Mouse (Mus musculus) liver, embryonic 14.5 days (tissue): ENCODE data around the gene Upp2. TPM values are rescaled to one million over a fixed set of nuclear protein-coding genes. Genes with fewer than 3 reads are reported as not detected.

ENCODE experiments used
- ATAC-seq: fragments of 200-750 bp; cut with Nextera tagmentation; 2 replicates; pipeline ENCODE4 v1.8.0; 2017; ENCODE audit warnings: moderate number of reproducible peaks, mild to moderate bottlenecking, moderate library complexity; ENCODE audit not compliant: insufficient read depth
- DNase-seq, 3 experiments: peaks; one replicate each; pipeline ENCODE4 v3.0.0-alpha.2; 2012 to 2013; ENCODE audit warnings: low read depth in 3 of 3, low spot score in 3 of 3
- H3K27ac ChIP-seq: fragments of 300-500 bp; sonication (generic); 2 replicates; pipeline ENCODE4 v1.5.1; 2014; ENCODE audit warnings: moderate library complexity, mild to moderate bottlenecking, control low read depth, inconsistent platforms
- H3K27me3 ChIP-seq: fragments of 300-500 bp; sonication (generic); 2 replicates; pipeline ENCODE4 v1.6.1; 2014; ENCODE audit warnings: mild to moderate bottlenecking, low read length, moderate library complexity; ENCODE audit not compliant: control insufficient read depth, insufficient read depth
- H3K36me3 ChIP-seq: fragments of 300-500 bp; sonication (generic); replicated peaks from 2 replicates; pipeline ENCODE4 v1.6.1; 2014; ENCODE audit warnings: low read depth; ENCODE audit not compliant: control insufficient read depth, insufficient read depth
- H3K4me1 ChIP-seq, 2 experiments: fragments of 200-500 bp in 1 of 2; fragments of 300-500 bp in 1 of 2; sonication (generic) in 1 of 2; replicated peaks; 2 replicates each; pipeline ENCODE4 v1.6.1; 2012 to 2014; ENCODE audit warnings: antibody characterized with exemption in 1 of 2, inconsistent platforms in 1 of 2, low read length in 1 of 2; ENCODE audit not compliant: control insufficient read depth in 2 of 2, insufficient read depth in 2 of 2
- H3K4me2 ChIP-seq: fragments of 300-500 bp; sonication (generic); 2 replicates; pipeline ENCODE4 v1.6.1; 2014; ENCODE audit warnings: low read depth, mild to moderate bottlenecking, control low read depth, moderate library complexity
- H3K4me3 ChIP-seq, 2 experiments: fragments of 200-500 bp in 1 of 2; fragments of 300-500 bp in 1 of 2; sonication (generic) in 1 of 2; 2 replicates each; pipeline ENCODE4 v1.5.1; 2012 to 2014; ENCODE audit warnings: low read depth in 2 of 2, low read length in 2 of 2, mild to moderate bottlenecking in 2 of 2, control low read depth in 1 of 2, inconsistent platforms in 1 of 2, moderate library complexity in 1 of 2; ENCODE audit not compliant: insufficient read depth in 1 of 2
- H3K9ac ChIP-seq: fragments of 300-500 bp; sonication (generic); replicated peaks from 2 replicates; pipeline ENCODE4 v1.6.1; 2014; ENCODE audit warnings: mild to moderate bottlenecking, control low read depth, moderate library complexity
- H3K9me3 ChIP-seq: fragments of 300-500 bp; sonication (generic); 2 replicates; pipeline ENCODE4 v1.6.1; 2016; ENCODE audit warnings: low read length, mixed read lengths; ENCODE audit not compliant: control insufficient read depth
- CTCF ChIP-seq: IDR thresholded peaks from 2 replicates; pipeline ENCODE4 v1.5.1; 2016; ENCODE audit warnings: antibody characterized with exemption, low read depth, control low read depth
- EP300 ChIP-seq: IDR thresholded peaks from 2 replicates; pipeline ENCODE4 v1.6.1; 2016; ENCODE audit warnings: antibody characterized with exemption, low read depth
- WGBS: fragments of 180-500 bp; shearing (Covaris S2); extraction: QIAGEN DNeasy Blood & Tissue Kit; methylation state at CpG from one replicate; pipeline ENCODE4 v1.1.7; 2014; ENCODE audit not compliant: insufficient replicate concordance; 5-methylcytosine and 5-hydroxymethylcytosine counted together
- polyA plus RNA-seq, 2 experiments: library from polyadenylated mRNA; depleted of rRNA in 1 of 2; stranded (reverse) in 1 of 2; unstranded in 1 of 2; fragments of >200 nt; fragmentation: Nextera tagmentation in 1 of 2; extraction: Ambion mirVana in 1 of 2; gene quantifications; 2 replicates each; pipeline versions ENCODE4 v1.2.1 to v1.2.3; 2012 to 2014

Upp2 gene
- polyA plus RNA-seq, 2 experiments, result 1.1 to 1.4 TPM

GRCm38 (mm10) chr2:58530521-58530920, 36.6 kb upstream of the Upp2 start:
- Histone ChIP-seq H3K9me3 (no peaks in the 10 kb centered on the region), H3K4me2 (no peak overlapping the region), H3K27ac (no peak overlapping the region), H3K36me3 (no peaks in the 10 kb centered on the region), H3K9ac (no peak overlapping the region), H3K4me1 (peaks cover 0 to 31% of the 10 kb centered on the region in 2 experiments; a peak in 2 of 4 replicates), H3K27me3 (no peaks in the 10 kb centered on the region), H3K4me3 (no peak overlapping the region)
- WGBS, result 60% methylated on average over 4 of the region's 4 CpGs
- ATAC-seq, result no peak
- DNase-seq, result no peak
- no peak for TF ChIP-seq CTCF
- TF ChIP-seq EP300, result no peak

GRCm38 (mm10) chr2:58532260-58532850, 34.7 kb upstream of the Upp2 start:
- Histone ChIP-seq H3K27me3 (no peaks in the 10 kb centered on the region), H3K4me1 (peaks cover 0 to 32% of the 10 kb centered on the region in 2 experiments; a peak in 2 of 4 replicates), H3K4me2 (peak overlapping the region; percentile 42), H3K27ac (no peak overlapping the region), H3K4me3 (no peak overlapping the region), H3K9ac (no peak overlapping the region), H3K36me3 (no peaks in the 10 kb centered on the region), H3K9me3 (no peaks in the 10 kb centered on the region)
- WGBS, result 13% methylated on average over 10 of the region's 10 CpGs
- TF ChIP-seq CTCF (no peak), EP300 (no peak)
- ATAC-seq, result peak; percentile 81
- peak; percentile 22 to 41 (median 34) for DNase-seq

DNA sequence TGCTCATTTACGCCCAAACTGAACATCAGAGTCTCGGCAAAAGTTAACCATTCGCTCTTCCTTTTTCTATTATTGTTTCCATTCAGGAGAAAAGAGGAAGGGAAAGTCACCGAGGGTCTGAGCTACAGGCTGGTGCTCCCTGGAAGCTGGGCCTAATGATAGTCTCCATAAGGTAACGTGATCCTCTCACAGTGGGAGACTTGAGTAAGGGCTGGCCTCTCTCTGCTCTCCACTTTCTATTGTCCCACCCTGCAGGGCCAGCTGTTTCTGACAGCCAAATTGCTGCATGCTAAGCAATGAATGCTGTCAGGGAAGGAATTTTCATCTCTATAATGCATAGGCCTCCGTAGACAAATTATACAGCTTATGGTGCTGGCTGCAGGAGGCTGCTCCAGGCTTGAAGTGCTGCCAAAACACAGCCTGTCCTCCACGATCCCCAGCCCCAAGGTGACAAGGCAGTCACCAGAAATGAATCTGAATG, 33.5 kb upstream of the Upp2 start:
- DNase-seq (no peak), ATAC-seq (no peak)
- WGBS, result 42% methylated on average over 7 of the region's 7 CpGs
- no peak overlapping the region for H3K9ac ChIP-seq
- TF ChIP-seq CTCF (no peak), EP300 (no peak)
- no peaks in the 10 kb centered on the region for H3K9me3 ChIP-seq
- H3K4me1 ChIP-seq, result peaks cover 0 to 33% of the 10 kb centered on the region in 2 experiments; a peak in 2 of 4 replicates
- H3K36me3 ChIP-seq, result no peaks in the 10 kb centered on the region
- no peak overlapping the region for H3K27ac ChIP-seq
- H3K4me3 ChIP-seq, result no peak overlapping the region
- H3K27me3 ChIP-seq, result no peaks in the 10 kb centered on the region
- H3K4me2 ChIP-seq, result no peak overlapping the region

GRCm38 (mm10) chr2:58534379-58534778, 32.7 kb upstream of the Upp2 start:
- H3K27ac ChIP-seq, result no peak overlapping the region
- H3K9ac ChIP-seq, result no peak overlapping the region
- DNase-seq (no peak), ATAC-seq (no peak)
- peaks cover 0 to 32% of the 10 kb centered on the region in 2 experiments; a peak in 2 of 4 replicates for H3K4me1 ChIP-seq
- no peaks in the 10 kb centered on the region for H3K9me3 ChIP-seq
- no peak for TF ChIP-seq EP300
- no peak for TF ChIP-seq CTCF
- no peak overlapping the region for H3K4me3 ChIP-seq
- H3K36me3 ChIP-seq, result no peaks in the 10 kb centered on the region
- no peak overlapping the region for H3K4me2 ChIP-seq
- H3K27me3 ChIP-seq, result no peaks in the 10 kb centered on the region
- 37% methylated on average over 4 of the region's 4 CpGs for WGBS

DNA sequence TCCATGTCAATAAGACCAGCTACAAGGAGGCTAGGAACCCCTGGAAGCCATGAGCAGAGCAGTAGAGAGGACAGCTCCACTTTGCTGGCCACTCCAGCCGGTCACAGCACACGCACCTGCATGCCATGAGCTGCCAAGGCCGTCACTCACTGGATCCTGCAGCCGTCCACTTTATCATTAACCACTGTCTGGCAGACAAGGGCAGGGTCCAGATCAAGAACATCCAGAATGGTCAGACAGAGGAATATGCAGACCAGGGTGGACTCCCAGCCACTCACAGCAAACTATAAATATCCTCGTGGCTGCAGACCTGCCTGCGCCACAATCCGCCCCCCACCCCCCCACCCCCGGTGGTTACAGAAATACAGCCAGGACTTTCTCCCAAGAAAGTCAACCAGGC, 31.9 kb upstream of the Upp2 start:
- no peak for DNase-seq
- Histone ChIP-seq H3K4me2 (no peak overlapping the region), H3K9ac (no peak overlapping the region), H3K4me1 (peaks cover 0 to 32% of the 10 kb centered on the region in 2 experiments; a peak in 2 of 4 replicates), H3K36me3 (no peaks in the 10 kb centered on the region), H3K27ac (no peak overlapping the region), H3K27me3 (no peaks in the 10 kb centered on the region), H3K4me3 (no peak overlapping the region), H3K9me3 (no peaks in the 10 kb centered on the region)
- WGBS, result 53% methylated on average over 8 of the region's 8 CpGs
- peak; percentile 46; the same call in 1 of the 2 replicates for ATAC-seq
- no peak for TF ChIP-seq EP300
